Mouse (Mus musculus) kidney, postnatal 25 days (tissue): ENCODE results near the gene Nbea.
A peak's percentile ranks its signal among the peaks of the same experiment; 100 is the strongest.

Experiments
- DNase-seq, 2 experiments: peaks; one replicate each; pipeline ENCODE4 v3.0.0; 2021; ENCODE audit warnings: mixed read lengths in 2 of 2

Nbea gene

DNA sequence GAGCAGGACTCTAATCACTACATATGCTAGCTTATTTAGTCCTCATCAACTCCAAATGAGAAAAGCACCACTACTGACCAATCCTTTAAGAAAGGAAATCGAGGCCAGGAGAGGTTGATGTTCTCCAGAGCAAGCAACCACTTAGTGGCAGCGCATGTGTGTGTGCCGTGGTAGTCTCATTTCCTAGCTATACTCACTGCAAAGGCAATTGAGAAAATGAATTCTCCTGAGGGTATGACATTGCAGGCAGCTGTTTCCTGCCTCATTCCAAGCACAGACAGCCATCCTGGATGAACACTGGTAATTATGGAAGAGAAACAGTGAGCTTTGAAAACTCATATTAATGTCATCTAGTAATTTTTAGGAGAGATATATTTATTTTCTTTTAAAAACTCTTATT is 358.6 kb downstream of the Nbea start:
- DNase-seq, result no peak

DNA sequence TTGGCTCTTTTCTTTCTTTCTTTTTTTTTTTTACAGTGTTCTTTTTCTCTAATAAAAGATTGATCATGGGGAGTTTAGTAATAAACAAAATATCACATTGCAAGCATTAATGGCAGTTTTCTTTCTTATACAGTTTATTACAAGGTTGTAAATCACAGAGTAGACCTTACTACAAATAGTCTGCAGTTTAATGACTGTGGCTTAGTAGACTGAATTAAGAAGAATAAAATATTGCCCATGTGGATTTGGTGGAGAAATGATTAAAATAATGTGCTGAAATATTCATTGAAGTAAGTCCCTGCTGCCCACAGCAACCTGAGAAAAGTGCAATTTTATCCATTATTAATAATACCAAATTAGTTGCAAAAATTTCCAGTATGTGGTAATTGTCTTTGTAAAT is 363.9 kb downstream of the Nbea start:
- no peak for DNase-seq

DNA sequence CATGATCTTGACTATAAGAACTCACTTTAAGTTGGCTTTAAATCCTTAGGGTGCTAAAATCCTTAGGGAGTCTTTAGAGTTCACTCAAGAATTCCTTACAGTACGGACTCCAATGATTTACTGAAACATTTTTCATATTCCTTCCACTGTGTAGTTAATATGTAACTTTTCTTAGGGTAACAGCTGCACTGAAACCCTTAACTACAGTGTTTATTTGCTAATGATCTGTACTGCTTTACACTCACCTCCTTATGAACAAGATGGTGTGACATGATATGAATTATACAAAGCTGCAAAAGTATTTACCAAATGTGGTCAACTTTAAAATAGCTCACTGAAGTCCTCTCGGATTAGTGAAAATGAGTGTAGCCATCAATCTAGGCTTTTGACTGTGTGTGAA is 365.4 kb downstream of the Nbea start:
- DNase-seq, result no peak

DNA sequence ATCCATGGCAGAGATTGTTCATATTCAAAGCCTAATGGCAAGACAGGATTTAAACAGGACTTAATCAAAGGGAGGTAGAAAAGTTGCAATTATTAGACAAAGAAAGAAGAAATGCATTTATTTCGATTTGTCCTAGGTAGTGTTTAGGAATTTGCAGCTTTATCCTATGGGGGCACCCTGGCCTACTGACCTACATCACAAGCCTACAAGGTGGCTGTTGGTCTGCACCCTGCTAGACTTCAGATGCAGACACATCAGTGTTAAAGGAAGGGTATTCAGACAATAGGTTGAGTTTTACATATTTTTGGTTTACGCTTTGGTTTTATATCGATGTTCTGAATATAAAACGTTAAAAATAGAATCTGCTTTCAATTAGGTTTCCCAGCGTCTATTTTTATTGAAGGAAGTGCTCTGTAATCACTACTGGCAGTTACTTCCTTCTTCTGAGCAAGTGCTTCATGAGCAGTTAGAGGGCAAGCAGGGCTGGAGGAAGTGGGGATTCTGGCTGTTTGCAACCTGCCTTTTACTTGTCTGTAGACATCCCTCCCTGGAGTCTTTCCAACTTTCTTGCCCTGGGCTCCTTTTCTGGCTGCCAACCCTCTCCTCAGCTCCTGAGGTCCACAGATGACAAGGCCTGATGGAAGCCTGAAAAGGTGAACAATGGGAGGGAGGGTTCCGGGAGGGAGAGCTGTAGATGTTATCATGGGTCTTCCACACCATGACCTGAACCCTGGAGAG is 366.7 kb downstream of the Nbea start:
- peak; percentile 17 to 40 for DNase-seq

DNA sequence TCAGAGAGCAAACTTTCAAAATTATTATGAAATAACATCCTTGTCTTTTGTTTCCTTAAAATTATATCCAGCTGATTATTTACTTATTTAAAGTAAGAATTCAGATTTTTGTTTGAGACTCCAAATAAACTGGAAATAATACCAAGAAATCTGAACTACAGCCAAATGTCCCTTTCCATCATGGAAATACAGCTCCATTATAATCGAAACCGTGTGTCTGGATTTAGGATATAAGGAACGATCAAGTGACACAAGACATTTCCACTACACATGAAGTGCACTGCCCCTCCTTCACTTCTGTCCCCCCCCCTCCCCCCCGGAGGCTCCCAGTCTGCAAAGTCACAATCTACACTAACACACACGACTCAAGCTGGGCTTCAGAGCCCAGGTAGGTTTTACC is 367.4 kb downstream of the Nbea start:
- no peak for DNase-seq

DNA sequence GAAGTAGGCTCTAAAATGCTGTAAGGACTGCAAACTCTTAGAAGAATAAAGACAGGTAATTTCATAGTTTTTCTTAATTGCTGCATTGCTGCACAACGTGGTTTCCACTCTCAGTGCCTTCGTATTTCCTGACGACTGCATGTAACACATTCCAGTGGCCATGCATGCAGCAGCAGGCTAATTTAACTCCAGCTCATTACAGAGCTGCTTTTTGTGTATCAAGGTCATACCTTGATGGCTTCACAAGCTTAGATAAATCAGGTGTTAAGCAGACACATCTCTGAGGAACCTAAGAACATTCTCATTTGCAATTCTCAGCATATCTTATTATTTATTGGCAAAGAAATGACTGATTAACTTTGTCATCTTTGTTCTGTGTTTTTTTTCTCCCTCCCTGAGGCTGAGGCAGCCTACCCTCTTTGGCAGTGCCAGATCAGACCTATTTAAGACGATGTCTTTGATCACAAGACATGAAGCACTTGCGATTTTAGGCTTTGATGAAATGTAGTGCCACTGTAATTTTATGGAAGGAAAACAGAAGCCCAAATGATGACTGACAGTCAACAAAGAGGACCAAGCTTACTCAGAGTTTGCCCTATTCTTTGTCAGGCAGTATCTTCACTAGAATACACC is 368.4 kb downstream of the Nbea start:
- no peak for DNase-seq

DNA sequence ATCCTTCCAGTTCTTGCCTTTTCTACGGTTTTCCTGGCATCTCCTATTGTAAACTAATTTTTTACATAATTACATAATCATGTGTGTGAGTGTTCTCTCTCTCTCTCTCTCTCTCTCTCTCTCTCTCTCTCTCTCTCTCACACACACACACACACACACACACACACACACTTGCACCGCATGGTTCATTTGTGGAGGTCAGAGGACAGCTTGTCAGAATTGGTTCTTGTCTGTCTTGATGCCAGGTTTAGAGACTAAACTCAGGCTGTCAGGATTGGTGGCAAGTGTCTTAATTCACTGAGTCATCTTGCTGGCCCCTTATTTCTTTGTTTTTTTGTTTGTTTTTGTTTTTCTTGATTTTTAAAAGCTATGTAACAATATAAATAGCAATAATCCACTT is 388.7 kb downstream of the Nbea start:
- no peak for DNase-seq

DNA sequence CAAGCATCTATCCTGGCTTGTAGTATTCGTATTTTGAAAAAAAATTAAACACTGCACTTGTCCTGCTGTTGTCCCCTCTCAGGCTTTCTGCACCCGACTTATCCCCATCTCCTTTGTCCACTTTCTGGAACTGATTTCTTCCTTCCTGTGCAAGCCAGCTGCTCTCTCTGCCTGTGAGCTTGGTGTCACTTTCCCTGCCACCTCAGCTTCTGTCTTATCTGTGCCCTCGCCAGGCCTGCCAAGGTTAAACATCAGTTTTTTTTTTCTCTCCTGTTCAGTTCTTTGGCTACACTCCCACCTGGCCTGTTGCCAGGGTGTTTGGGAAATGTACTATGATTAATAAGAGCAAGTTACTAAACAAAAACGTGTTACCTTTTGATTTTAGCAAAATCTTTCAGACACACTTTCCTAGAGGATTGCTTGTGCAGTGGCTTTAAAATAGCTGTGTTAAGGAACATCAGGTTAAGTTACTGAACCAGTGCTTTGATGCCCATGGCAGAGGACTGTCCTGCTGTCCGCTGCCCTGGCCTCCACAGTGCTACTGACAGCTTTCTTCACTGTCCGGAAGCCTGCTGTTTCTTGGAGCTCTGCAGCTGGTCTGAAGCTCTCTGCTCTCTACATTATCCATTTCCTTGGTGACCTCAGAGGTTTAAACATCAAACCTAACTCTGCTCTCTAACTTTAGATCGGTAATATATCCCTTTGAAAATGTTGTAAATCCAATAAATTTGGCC is 389.5 kb downstream of the Nbea start:
- peak; percentile 65 to 73 for DNase-seq

DNA sequence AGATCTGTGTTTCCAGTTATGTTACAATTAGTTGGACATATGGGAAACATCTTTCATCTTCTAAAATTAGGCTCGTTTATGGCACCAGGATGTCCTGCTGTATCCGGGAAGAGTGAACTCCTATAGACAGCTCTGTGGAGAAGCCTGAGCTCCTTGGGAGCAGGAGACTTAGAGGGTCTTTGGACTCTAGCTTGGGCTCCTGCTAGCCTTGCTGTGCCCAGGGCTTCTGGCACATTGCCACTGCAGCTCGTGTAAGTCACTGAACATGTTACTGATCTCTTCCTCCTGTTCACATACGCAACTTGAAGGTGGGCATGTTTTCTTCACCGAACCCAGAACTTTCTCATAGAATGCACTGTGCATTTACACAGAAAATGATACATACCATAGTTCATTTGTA is 391.2 kb downstream of the Nbea start:
- no peak for DNase-seq

DNA sequence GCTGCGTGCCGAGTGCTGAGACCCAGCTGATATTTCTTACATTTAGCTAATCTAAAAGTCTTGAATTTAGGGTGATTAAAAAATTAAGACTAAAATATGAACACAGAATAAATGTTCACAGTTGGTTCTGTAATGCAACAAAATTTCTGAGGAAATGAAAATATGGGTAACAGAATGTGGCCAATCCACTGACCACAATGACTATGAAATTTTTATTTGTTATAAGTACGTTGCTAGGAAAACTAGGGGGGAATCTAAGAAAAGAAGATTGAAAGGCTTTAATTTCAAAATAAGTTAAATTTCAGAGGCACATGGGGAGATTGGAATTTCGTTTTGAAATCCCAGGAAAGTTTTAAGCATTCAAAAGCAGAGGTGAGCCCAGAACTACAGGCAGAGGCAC is 392.9 kb downstream of the Nbea start:
- DNase-seq, result no peak

DNA sequence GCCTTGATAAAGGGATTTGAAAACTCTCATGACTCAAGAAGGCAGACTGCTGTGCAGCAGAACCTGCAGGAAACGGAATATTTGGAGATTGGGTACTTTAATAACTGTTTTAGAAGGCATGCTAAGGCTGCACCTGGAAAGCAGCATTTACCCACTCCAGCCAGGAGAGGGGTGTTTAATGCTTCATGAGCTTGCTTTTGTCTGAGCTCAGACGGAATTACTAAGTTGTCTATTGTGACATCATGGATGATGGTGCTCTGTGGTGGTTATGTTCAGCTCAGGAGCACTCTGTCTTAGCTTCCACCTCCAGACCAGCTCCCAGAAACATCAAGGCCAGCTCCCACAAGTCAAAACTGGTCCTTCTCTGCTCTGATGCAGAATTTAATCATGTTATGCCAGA is 393.6 kb downstream of the Nbea start:
- DNase-seq, result no peak

DNA sequence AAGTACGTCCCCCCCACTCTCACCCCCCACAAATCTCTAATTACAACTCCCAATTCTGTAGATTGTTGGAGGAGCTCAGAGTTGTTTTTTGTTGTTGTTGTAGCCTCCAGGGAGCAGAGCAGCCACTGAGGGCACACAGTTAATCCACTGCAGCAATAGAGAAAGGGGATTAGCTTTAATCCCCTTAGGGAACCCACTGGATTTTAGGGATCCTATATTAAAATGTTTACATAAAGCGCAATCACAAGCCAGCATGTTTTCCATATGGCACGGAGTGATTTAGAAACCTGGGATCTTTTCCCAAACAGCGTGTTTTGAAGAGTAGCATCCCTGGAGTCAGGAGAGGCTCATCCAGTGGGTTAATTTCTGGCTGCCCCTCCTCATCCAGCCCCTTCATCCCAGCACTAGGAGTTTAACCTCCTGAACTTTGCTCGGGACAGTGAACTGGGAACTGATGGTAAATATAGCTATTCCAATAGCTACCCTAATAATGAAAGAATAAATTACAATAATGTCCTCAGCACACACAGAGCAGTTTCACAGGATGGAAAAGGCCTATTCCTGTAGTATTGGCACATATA is 394.8 kb downstream of the Nbea start:
- DNase-seq, result no peak

DNA sequence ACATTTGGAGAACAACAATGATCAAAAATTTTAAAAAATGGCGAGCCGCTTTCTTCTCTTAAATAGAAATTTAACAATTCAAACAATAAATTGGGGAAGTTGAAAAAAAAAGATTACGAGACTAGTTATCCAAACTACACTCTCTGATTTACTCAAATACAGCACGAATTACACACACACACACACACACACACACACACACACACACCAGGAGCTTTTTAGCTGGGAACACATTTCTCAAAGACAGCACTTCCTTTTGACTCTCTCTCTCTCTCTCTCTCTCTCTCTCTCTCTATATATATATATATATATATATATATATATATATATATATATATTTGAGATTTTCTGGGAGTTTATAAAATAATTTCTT is 395.3 kb downstream of the Nbea start:
- no peak for DNase-seq

DNA sequence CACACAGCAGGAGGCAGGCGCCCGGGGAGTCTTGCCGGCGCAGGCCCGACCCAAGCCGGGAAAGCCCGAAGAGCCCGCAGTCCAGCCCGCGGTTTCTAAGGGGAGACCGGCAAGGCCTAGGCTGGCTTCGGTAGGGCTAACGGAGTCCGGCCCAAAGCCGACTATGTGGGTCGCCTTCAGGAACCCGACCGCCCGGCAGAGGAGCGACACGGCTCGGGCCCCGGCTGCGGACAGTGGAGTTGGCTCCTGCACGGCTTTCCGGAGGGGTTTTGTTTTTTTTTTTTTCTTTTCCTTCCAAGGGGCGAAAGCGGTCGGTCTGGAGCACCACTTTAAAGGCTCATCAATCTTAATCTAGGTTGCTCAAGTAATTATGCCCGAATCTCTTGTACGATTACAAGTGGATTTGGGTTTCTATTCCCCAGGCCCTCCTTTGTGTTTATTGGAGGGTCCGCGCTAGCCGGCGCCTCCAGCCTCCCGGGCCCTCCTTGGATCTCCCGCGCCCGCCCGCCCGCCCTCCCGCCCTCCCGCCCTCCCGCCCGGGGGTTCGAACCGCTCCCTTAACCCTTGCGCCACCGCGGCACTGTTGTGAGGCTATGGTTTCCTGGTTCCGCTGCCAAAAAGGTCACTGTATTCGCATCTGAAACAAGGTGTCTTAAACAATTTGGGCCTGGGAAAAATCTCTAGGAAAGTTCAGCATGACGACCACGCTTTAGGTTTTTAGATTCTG is 395.9 kb downstream of the Nbea start:
- DNase-seq, result peak; percentile 36 to 50

DNA sequence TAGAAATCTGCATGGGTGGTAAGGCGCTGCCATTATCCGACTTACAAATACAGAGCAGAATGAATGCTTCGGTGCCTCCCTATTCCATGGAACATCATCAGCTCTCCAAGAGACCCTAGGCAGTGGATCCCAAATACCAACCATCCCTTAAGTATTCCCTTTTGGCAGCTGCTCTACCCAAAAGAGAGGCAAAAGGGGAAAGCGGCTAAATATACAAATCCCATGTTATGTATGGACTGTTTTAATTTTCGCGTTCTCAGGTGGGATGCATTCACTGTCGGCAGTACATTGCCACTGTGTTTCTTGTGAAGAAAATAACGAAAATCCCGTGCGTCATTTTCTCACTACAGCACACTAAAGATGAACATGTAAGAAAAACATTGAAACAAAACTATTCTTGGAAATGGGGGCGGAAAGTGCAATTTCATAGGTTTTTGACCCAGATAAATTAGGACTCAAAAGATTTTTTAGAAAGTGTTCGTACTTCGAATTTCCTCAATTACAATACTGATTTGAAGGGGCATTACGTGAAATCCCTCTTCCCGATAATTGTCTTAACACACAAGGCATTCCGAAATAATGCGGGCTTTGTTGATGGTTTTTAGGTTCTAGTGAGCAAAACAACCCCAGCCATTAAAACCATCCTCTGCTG is 396.5 kb downstream of the Nbea start:
- no peak for DNase-seq

DNA sequence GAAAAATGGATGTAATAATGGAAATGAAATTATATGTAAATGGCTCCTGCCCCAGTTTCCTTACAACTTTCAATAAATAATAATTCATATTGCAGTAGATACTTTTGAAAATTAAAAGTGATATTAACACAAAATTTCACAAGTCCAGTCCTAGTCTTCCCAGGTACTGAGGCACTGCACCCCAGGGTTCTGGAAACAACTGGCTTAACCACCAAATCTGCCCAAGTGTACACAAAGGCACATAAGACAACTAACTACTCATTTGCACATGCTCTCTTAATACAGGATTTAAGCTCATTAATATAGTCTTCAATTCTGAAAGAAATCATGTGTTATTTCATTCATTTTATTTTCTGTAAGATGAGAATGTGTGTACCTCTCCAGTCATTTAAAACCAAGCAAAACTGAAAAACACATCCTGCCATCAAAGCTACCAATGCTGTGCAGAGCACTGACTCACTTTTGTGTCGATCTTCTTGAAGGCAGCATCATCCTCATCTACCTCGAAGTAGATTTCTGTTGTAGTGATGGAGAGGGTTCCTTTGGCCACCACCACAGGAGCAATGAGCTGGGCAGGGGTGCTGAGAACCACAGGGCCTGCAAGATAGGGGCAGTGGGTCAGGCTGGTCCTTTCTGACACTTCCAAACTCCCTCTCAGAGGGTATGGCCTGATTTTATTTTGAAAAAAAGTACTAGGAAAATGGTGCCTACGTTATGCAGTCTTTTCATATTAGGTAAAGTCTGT is 397.3 kb downstream of the Nbea start:
- DNase-seq, result no peak

DNA sequence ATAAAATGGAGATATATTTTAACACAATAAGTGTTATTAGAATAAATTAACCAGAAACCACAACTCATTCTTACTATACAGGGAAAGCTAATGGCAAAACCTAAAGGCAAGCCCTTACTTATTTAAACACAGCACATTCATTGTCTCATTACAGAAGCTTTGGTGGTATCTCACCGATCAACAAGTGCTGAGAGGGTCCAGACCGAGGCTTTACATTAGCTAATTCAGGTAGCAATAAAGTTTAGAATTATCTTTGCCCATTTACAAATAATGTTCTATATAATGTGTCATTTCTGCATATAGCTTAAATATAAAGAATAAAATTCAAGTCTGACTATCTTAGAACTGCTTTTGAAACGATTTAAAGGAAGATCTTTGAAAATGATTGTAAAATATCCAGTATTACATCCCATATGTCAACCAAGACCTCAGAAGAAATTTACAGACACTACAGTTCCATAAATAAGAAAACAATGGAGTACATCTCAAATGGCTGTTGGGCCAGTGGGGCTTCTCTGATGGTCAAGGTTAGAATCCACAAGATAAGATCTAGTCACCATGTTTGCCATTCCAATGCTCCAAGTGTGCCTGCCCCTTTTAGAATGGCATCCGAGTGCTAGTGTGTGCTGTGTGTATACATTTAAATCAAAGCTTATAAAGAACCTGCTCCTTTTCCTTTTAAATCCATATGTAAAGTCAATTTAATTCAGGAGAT is 398.1 kb downstream of the Nbea start:
- DNase-seq, result no peak

DNA sequence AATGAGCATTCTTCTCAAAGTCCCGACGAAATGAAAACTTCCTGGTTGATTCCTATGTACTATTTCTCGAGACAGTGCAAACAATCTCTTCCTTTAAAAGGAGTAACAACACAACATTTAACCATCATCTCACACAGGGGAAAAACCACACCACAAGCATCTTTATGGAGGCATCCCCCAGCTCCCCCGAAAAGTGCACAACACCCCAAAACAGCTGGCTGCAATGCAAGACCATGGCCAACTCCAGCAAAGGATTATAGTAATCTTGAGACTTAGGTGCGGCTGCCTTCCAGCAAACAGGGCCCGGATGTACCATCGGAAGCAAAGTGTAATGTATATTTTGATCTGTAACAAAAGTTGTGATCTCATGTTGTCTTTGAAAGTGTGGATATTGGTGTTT is 399.4 kb downstream of the Nbea start:
- DNase-seq, result no peak

DNA sequence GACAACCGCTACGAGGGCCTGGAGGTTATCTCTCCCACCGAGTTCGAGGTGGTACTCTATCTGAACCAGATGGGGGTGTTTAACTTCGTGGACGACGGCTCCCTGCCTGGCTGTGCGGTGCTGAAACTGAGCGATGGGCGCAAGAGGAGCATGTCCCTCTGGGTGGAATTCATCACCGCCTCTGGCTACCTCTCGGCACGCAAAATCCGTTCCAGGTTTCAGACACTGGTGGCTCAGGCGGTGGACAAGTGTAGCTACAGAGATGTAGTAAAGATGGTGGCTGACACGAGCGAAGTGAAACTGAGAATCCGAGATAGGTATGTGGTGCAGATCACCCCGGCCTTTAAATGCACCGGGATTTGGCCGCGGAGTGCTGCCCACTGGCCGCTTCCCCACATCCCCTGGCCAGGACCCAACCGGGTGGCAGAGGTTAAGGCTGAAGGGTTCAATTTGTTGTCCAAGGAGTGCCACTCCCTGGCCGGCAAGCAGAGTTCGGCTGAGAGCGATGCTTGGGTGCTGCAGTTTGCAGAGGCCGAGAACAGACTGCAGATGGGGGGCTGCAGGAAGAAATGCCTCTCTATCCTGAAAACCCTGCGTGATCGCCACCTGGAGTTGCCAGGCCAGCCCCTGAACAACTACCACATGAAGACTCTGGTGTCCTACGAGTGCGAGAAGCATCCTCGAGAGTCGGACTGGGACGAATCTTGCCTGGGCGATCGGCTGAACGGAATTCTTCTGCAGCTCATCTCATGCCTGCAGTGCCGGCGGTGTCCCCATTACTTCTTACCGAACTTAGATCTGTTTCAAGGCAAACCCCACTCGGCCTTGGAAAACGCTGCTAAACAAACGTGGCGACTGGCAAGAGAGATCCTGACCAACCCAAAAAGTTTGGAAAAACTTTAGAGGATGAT is 400.1 kb downstream of the Nbea start:
- DNase-seq, result peak in 1 of 2 experiments; percentile 5

DNA sequence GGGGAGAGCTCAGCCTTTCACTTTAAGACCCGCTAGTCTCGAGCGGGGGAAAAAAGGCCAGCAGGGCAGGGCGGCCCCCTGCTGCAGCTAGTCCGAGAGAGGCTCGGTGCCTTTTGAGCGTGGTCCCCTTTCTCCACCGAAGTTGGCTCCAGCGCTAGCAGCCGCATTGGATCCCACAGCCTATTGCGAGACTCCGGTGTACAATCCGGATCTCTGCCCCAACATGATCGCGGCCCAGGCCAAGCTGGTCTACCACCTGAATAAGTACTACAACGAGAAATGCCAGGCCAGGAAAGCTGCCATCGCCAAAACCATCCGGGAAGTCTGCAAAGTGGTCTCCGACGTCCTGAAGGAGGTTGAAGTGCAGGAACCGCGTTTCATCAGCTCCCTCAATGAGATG is 400.7 kb downstream of the Nbea start:
- DNase-seq, result no peak
